Mouse (Mus musculus) thymus, postnatal 0 days (tissue): ENCODE measurements at regions not wholly inside any gene's neighbourhood (a gene's known extent, or its start where the extent isn't known, plus 50 kb on each side); places are given as distances from the start of the nearest gene placed in this dataset.

Source experiments
- DNase-seq: peaks from one replicate; pipeline ENCODE4 v3.0.0-alpha.2; 2015; ENCODE audit warnings: low spot score

- peak; percentile 53 for DNase-seq
These were observed 58.6 kb upstream of the Dbx2 start for GRCm38 (mm10) chr15:95714408-95714807.

- DNase-seq = no peak
These were observed 60.2 kb upstream of the Dbx2 start for GRCm38 (mm10) chr15:95715941-95716340.

GRCm38 (mm10) chr15:95723699-95724098, 66.9 kb upstream of the Ano6 start:
- DNase-seq = peak; percentile 59

GRCm38 (mm10) chr15:95725866-95726265, 64.8 kb upstream of the Ano6 start:
- peak; percentile 96 for DNase-seq

- DNase-seq = no peak
These were observed 64.1 kb upstream of the Ano6 start for GRCm38 (mm10) chr15:95726516-95726915.

GRCm38 (mm10) chr15:95735746-95736145, 54.9 kb upstream of the Ano6 start:
- DNase-seq = peak; percentile 46
